Mouse (Mus musculus) limb, embryonic 14.5 days (tissue): Measurements from ENCODE around the gene Bloc1s4. TPM values are rescaled to one million over a fixed set of nuclear protein-coding genes. Genes with fewer than 3 reads are reported as not detected.

Experiments
- ATAC-seq: fragments of 200-750 bp; cut with Nextera tagmentation; 2 replicates; pipeline ENCODE4 v1.8.0; 2017; ENCODE audit warnings: low read depth, moderate number of reproducible peaks, moderate TSS enrichment; ENCODE audit not compliant: low FRiP score
- DNase-seq: peaks from one replicate; pipeline ENCODE4 v3.0.0-alpha.2; 2015; ENCODE audit warnings: low spot score
- H3K27ac ChIP-seq: fragments of 300-500 bp; sonication (generic); replicated peaks from 2 replicates; pipeline ENCODE4 v1.5.1; 2014; ENCODE audit warnings: low read depth, mild to moderate bottlenecking, low read length, moderate library complexity, mixed read lengths
- H3K27me3 ChIP-seq: fragments of 300-500 bp; sonication (generic); 2 replicates; pipeline ENCODE4 v1.6.1; 2014; ENCODE audit warnings: low read length, mixed read lengths; ENCODE audit not compliant: control insufficient read depth, insufficient read depth
- H3K36me3 ChIP-seq: fragments of 300-500 bp; sonication (generic); 2 replicates; pipeline ENCODE4 v1.6.1; 2014; ENCODE audit warnings: mild to moderate bottlenecking, low read length, moderate library complexity, mixed read lengths; ENCODE audit not compliant: control insufficient read depth, insufficient read depth
- H3K4me1 ChIP-seq: fragments of 300-500 bp; sonication (generic); 2 replicates; pipeline ENCODE4 v1.6.1; 2014; ENCODE audit warnings: antibody characterized with exemption, low read length, mixed read lengths; ENCODE audit not compliant: control insufficient read depth, insufficient read depth
- H3K4me2 ChIP-seq: fragments of 300-500 bp; sonication (generic); replicated peaks from 2 replicates; pipeline ENCODE4 v1.6.1; 2014; ENCODE audit warnings: low read depth, mild to moderate bottlenecking, low read length, moderate library complexity; ENCODE audit not compliant: severe bottlenecking
- H3K4me3 ChIP-seq: fragments of 300-500 bp; sonication (generic); replicated peaks from 2 replicates; pipeline ENCODE4 v1.5.1; 2014; ENCODE audit warnings: low read length
- H3K9ac ChIP-seq: fragments of 300-500 bp; sonication (generic); 2 replicates; pipeline ENCODE4 v1.6.1; 2014; ENCODE audit warnings: mild to moderate bottlenecking, low read depth, low read length, moderate library complexity; ENCODE audit not compliant: severe bottlenecking
- H3K9me3 ChIP-seq: fragments of 300-500 bp; sonication (generic); 2 replicates; pipeline ENCODE4 v1.6.1; 2016; ENCODE audit warnings: low read length; ENCODE audit not compliant: control insufficient read depth
- POLR2A ChIP-seq: fragments of 200-500 bp; IDR thresholded peaks from 2 replicates; pipeline ENCODE4 v1.8.0; 2012; ENCODE audit warnings: inconsistent platforms, mild to moderate bottlenecking, moderate library complexity, borderline replicate concordance; ENCODE audit not compliant: insufficient read depth, insufficient read length; ENCODE audit errors: extremely low read depth
- WGBS: fragments of 180-500 bp; shearing (Covaris S2); extraction: QIAGEN DNeasy Blood & Tissue Kit; methylation state at CpG from one replicate; pipeline ENCODE4 v1.1.7; 2014; 5-methylcytosine and 5-hydroxymethylcytosine counted together
- polyA plus RNA-seq, 2 experiments: library from polyadenylated mRNA; depleted of rRNA in 1 of 2; stranded (reverse) in 1 of 2; unstranded in 1 of 2; fragments of >200 nt; fragmentation: Nextera tagmentation in 1 of 2; extraction: Ambion mirVana in 1 of 2; gene quantifications; 2 replicates each; pipeline versions ENCODE4 v1.2.1 to v1.2.3; 2012 to 2014

Bloc1s4 gene
- polyA plus RNA-seq, 2 experiments, result 25.8 to 27.1 TPM

DNA sequence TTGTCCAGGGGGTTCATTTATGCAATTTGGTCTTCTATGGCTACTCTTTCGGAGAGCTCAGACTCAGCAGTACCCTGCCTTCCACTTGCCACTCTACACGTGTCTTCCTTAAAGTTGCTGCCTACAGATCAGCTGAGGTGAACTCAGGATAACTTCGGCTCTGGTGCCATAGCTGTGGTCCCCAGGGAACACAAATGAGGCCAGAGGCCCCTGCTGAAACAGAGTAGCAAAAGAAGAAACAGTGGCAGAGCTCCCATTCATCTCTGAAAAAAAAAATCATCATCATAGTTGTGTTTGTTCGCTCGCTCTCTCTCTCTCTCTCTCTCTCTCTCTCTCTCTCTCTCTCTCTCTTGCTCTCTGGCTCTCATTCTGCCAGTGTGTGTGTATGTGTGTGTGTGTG is 49.8 kb downstream of the Bloc1s4 start:
- H3K27me3 ChIP-seq, result no peaks in the 10 kb centered on the region
- no peaks in the 10 kb centered on the region for H3K9me3 ChIP-seq
- no peak overlapping the region for H3K9ac ChIP-seq
- H3K4me3 ChIP-seq, result no peak overlapping the region
- H3K36me3 ChIP-seq, result no peaks in the 10 kb centered on the region
- no peak overlapping the region for H3K4me2 ChIP-seq
- ATAC-seq (no peak), DNase-seq (no peak)
- H3K4me1 ChIP-seq, result peaks cover 5% of the 10 kb centered on the region
- WGBS, result 68% methylated on average over 5 of the region's 5 CpGs
- H3K27ac ChIP-seq, result no peak overlapping the region
- no peak for TF ChIP-seq POLR2A

DNA sequence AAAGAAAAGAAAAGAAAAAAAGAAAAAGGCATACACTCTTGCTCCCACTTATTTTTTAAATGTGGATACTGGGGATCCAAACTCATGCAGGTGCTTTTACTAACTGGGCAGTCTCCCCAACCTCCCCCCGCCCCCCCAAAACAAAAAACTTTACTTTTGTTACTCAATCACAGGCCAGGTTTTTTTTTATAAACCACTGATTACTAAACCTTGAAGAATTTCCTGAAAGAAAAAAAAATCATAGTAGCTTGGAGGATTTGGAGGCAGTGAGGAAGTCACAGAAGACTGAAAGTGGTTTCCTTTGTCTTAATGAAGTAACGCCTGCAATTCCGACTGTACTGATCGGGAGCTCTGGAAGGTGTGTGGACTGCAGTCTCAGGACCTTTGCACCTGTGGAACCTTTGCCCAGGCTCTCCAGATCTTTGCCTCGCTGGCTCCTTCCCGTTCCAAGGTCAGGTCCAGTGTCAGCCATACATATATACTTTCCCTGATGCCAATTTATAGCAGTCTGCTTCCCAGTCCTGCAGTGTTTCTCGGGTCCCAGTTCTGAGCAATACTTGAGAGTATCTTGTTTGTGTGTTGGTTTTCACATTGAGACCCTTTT is 50.3 kb downstream of the Bloc1s4 start:
- H3K27me3 ChIP-seq, result no peaks in the 10 kb centered on the region
- no peak overlapping the region for H3K4me2 ChIP-seq
- H3K9me3 ChIP-seq, result no peaks in the 10 kb centered on the region
- peaks cover 9% of the 10 kb centered on the region for H3K4me1 ChIP-seq
- DNase-seq (no peak), ATAC-seq (no peak)
- no peak overlapping the region for H3K27ac ChIP-seq
- WGBS, result 82% methylated on average over 7 of the region's 7 CpGs
- H3K9ac ChIP-seq, result no peak overlapping the region
- H3K36me3 ChIP-seq, result no peaks in the 10 kb centered on the region
- H3K4me3 ChIP-seq, result no peak overlapping the region
- TF ChIP-seq POLR2A, result no peak

Other genes starting within 250 kb of the Bloc1s4 start
- 46.6 and 54.6 TPM in 2 replicates for gene Tbc1d14, start 155.4 kb downstream of the Bloc1s4 start, polyA plus RNA-seq (2012; rRNA removed)
- gene Tbc1d14, start 155.4 kb downstream of the Bloc1s4 start, polyA plus RNA-seq (2014; fragmentation: Nextera tagmentation; extraction: Ambion mirVana), result 37.9 and 46.3 TPM in 2 replicates
- 21.2 and 21.6 TPM in 2 replicates for gene D5Ertd579e, start 52.6 kb downstream of the Bloc1s4 start, polyA plus RNA-seq (2012; rRNA removed)
- 20.8 and 24.8 TPM in 2 replicates for gene D5Ertd579e, start 52.6 kb downstream of the Bloc1s4 start, polyA plus RNA-seq (2014; fragmentation: Nextera tagmentation; extraction: Ambion mirVana)
- 260 and 273 TPM in 2 replicates for gene Mrfap1, start 48.1 kb upstream of the Bloc1s4 start, polyA plus RNA-seq (2012; rRNA removed)
- 638 and 692 TPM in 2 replicates for gene Mrfap1, start 48.1 kb upstream of the Bloc1s4 start, polyA plus RNA-seq (2014; fragmentation: Nextera tagmentation; extraction: Ambion mirVana)
- gene Man2b2, start 82.0 kb upstream of the Bloc1s4 start, polyA plus RNA-seq (2012; rRNA removed), result 24.2 and 32.4 TPM in 2 replicates
- 16.5 and 17.5 TPM in 2 replicates for gene Man2b2, start 82.0 kb upstream of the Bloc1s4 start, polyA plus RNA-seq (2014; fragmentation: Nextera tagmentation; extraction: Ambion mirVana)
- 0.54 and 0.63 TPM in 2 replicates for gene Ppp2r2c, start 119.9 kb upstream of the Bloc1s4 start, polyA plus RNA-seq (2012; rRNA removed)
- gene Ppp2r2c, start 119.9 kb upstream of the Bloc1s4 start, polyA plus RNA-seq (2014; fragmentation: Nextera tagmentation; extraction: Ambion mirVana), result 0.11 and 0.26 TPM in 2 replicates
- 12.8 and 16.3 TPM in 2 replicates for gene Wfs1, start 240.6 kb upstream of the Bloc1s4 start, polyA plus RNA-seq (2012; rRNA removed)
- gene Wfs1, start 240.6 kb upstream of the Bloc1s4 start, polyA plus RNA-seq (2014; fragmentation: Nextera tagmentation; extraction: Ambion mirVana), result 10.4 and 11.2 TPM in 2 replicates